In genomic region chr2:179414704-179415103, GRCm38 (mm10) we compare ENCODE assay signal across 22 mouse cellular contexts. TPM values are rescaled to one million over a fixed set of nuclear protein-coding genes. Genes with fewer than 3 reads are reported as not detected.
"Had no signal": no experiment of that assay in that cellular context is flagged by ENCODE, and none has a peak within 500 bp of the region (broad histone marks: within the 10 kb centered on the region; RNA-seq: fewer than 3 reads in every experiment).

No protein-coding gene starts in this region.

- H3K4me2 ChIP-seq: liver, embryonic 15.5 days; lung, embryonic 15.5 days; midbrain, embryonic 11.5 days; midbrain, embryonic 13.5 days; midbrain, embryonic 15.5 days; neural tube, embryonic 12.5 days; stomach, embryonic 15.5 days had no signal

- ATAC-seq: liver, postnatal 0 days; lung, postnatal 0 days; midbrain, embryonic 15.5 days had no signal

- H3K4me1 ChIP-seq: liver, embryonic 15.5 days; megakaryocyte, embryonic 14.5 days; midbrain, embryonic 13.5 days; midbrain, embryonic 15.5 days; neural tube, embryonic 12.5 days; stomach, embryonic 15.5 days had no signal

- H3K27ac ChIP-seq: liver, embryonic 15.5 days; lung, embryonic 15.5 days; macrophage; midbrain, embryonic 13.5 days; midbrain, embryonic 15.5 days; neural tube, embryonic 12.5 days; stomach, embryonic 15.5 days; stomach, postnatal 0 days had no signal

- H3K9me3 ChIP-seq: liver, embryonic 15.5 days; lung, embryonic 15.5 days; midbrain, embryonic 13.5 days; midbrain, embryonic 15.5 days; neural tube, embryonic 12.5 days; stomach, embryonic 15.5 days had no signal

- H3K4me3 ChIP-seq: liver, embryonic 15.5 days; lung, embryonic 15.5 days; megakaryocyte, embryonic 14.5 days; midbrain, embryonic 13.5 days; midbrain, embryonic 15.5 days; neural tube, embryonic 12.5 days; stomach, embryonic 15.5 days had no signal

- H3K27me3 ChIP-seq: liver, embryonic 15.5 days; lung, embryonic 15.5 days; megakaryocyte, embryonic 14.5 days; midbrain, embryonic 13.5 days; midbrain, embryonic 15.5 days; neural tube, embryonic 12.5 days; stomach, embryonic 15.5 days had no signal

- H3K9ac ChIP-seq: liver, embryonic 15.5 days; liver, postnatal 0 days; lung, embryonic 15.5 days; midbrain, embryonic 13.5 days; midbrain, embryonic 15.5 days; neural tube, embryonic 12.5 days; stomach, embryonic 15.5 days had no signal

- DNase-seq: liver, postnatal 0 days; lung, adult 2 months; lung, postnatal 14 days; lung, postnatal 36 days; right cerebral cortex, postnatal 14 days; thymus, adult 2 months; thymus, postnatal 25 days; thymus, postnatal 4 days had no signal

- H3K36me3 ChIP-seq: liver, embryonic 15.5 days; lung, embryonic 15.5 days; midbrain, embryonic 13.5 days; midbrain, embryonic 15.5 days; neural tube, embryonic 12.5 days; stomach, embryonic 15.5 days had no signal

RNA-seq across cellular contexts. Expression of gene Cdh4, which starts 27.5 kb away (rescaled TPM):
- total RNA-seq: megakaryocyte progenitor cell, adult 5-6 weeks; monocyte, adult 5-6 weeks; neutrophil, adult 5-6 weeks had no signal
- polyA plus RNA-seq: macrophage had no signal
